Mouse (Mus musculus) ES-E14 (cell line): ENCODE data around the gene Lrrc26. TPM values are rescaled to one million over a fixed set of nuclear protein-coding genes. Genes with fewer than 3 reads are reported as not detected.

ENCODE experiments used
- DNase-seq: peaks from one replicate; pipeline ENCODE4 v3.0.0-alpha.2; 2013; ENCODE audit warnings: low read depth, low spot score
- H3K27ac ChIP-seq: 2 replicates; pipeline ENCODE4 v1.5.1; 2012; ENCODE audit warnings: low read depth, mild to moderate bottlenecking, low read length, moderate library complexity, mixed read lengths; ENCODE audit not compliant: poor library complexity, insufficient read depth, severe bottlenecking
- H3K36me3 ChIP-seq: 2 replicates; pipeline ENCODE4 v1.6.1; 2012; ENCODE audit warnings: mild to moderate bottlenecking, low read length, moderate library complexity, mixed read lengths; ENCODE audit not compliant: control insufficient read depth, poor library complexity, insufficient read depth, severe bottlenecking
- H3K4me1 ChIP-seq, 2 experiments: fragments of 150-350 bp in 1 of 2; sonication (generic) in 1 of 2; 2 replicates each; pipeline ENCODE4 v1.6.1; 2012; ENCODE audit warnings: low read length in 2 of 2, mild to moderate bottlenecking in 1 of 2, mixed read lengths in 1 of 2; ENCODE audit not compliant: control insufficient read depth in 2 of 2, insufficient read depth in 2 of 2, poor library complexity in 1 of 2
- H3K4me3 ChIP-seq, 2 experiments: fragments of 150-350 bp in 1 of 2; sonication (generic) in 1 of 2; 2 replicates each; pipeline ENCODE4 v1.5.1; 2012; ENCODE audit warnings: low read length in 2 of 2, low read depth in 1 of 2, mild to moderate bottlenecking in 1 of 2, mixed read lengths in 1 of 2; ENCODE audit not compliant: insufficient read depth in 1 of 2, poor library complexity in 1 of 2, severe bottlenecking in 1 of 2
- H3K9ac ChIP-seq: 2 replicates; pipeline ENCODE4 v1.6.1; 2012; ENCODE audit warnings: low read depth, mild to moderate bottlenecking, low read length, mixed read lengths; ENCODE audit not compliant: poor library complexity, insufficient read depth, severe bottlenecking
- H3K9me3 ChIP-seq: fragments of 150-350 bp; sonication (generic); 2 replicates; pipeline ENCODE4 v1.6.1; 2012; ENCODE audit warnings: low read depth, mild to moderate bottlenecking, low read length; ENCODE audit not compliant: control insufficient read depth, insufficient read depth
- CHD2 ChIP-seq: IDR thresholded peaks from 2 replicates; pipeline ENCODE4 v1.6.1; 2014; ENCODE audit warnings: mild to moderate bottlenecking, low read depth, low read length, inconsistent platforms
- HCFC1 ChIP-seq: IDR thresholded peaks from 2 replicates; pipeline ENCODE4 v1.6.1; 2012; ENCODE audit warnings: low read length, inconsistent platforms, borderline replicate concordance; ENCODE audit not compliant: insufficient read depth
- MAFK ChIP-seq: IDR thresholded peaks from 2 replicates; pipeline ENCODE4 v1.6.1; 2014; ENCODE audit warnings: mild to moderate bottlenecking, low read depth, low read length, inconsistent platforms; ENCODE audit not compliant: insufficient read depth
- ZC3H11A ChIP-seq: IDR thresholded peaks from 2 replicates; pipeline ENCODE4 v1.6.1; 2012; ENCODE audit warnings: low read depth, mild to moderate bottlenecking, inconsistent platforms, low read length, borderline replicate concordance
- ZNF384 ChIP-seq: IDR thresholded peaks from 2 replicates; pipeline ENCODE4 v1.6.1; 2012; ENCODE audit warnings: low read depth, low read length, inconsistent platforms
- in situ Hi-C, 2 experiments: fragments of 600-800 bp; cut with MboI; formaldehyde crosslinking; loops; one replicate each; pipeline ENCODE4 v1.15.1; 2025; ENCODE audit warnings: low sequenced_read_pairs in 2 of 2, inconsistent platforms in 1 of 2; ENCODE audit not compliant: unreplicated experiment in 2 of 2
- total RNA-seq: library from RNA; depleted of rRNA; stranded (reverse); fragments of 300-350 nt; gene quantifications from 2 replicates; pipeline ENCODE4 v1.2.3, GENCODE M21; 2012

Lrrc26 gene
- total RNA-seq, 1 experiment, result not detected

DNA sequence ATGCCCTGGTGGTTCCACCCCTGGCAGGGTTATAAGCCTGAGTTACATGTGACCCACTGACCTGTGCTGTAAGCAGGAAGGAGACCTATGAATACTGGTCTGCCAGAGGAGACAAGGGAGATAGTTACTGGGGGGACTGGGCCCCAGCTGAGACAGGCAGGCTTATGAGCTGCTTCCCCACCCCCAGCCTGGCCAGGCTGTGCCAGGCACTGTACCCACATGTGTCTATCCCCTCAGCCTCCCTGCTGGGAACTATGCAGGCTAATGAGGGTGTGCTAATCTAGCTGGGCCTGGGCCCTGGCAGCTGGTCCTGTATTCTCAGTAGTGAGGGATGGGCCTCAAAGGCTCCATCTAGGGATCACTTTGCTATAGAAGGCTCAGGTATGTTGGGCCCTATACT lies 22.5 kb upstream of the Lrrc26 start:
- DNase-seq, result no peak
- H3K4me3 ChIP-seq, result no peak overlapping the region
- 0 out of 2 replicates have a peak overlapping the region, but pooled peaks have one; percentile 6 for H3K9ac ChIP-seq
- in situ Hi-C loops, result no loop called here
- H3K27ac ChIP-seq, result no peak overlapping the region
- no peaks in the 10 kb centered on the region for H3K9me3 ChIP-seq
- TF ChIP-seq ZNF384 (no peak), HCFC1 (no peak), CHD2 (no peak), MAFK (no peak), ZC3H11A (no peak)
- H3K4me1 ChIP-seq, result peaks cover 0 to 14% of the 10 kb centered on the region in 2 experiments; a peak in 2 of 4 replicates
- peaks cover 15% of the 10 kb centered on the region for H3K36me3 ChIP-seq

DNA sequence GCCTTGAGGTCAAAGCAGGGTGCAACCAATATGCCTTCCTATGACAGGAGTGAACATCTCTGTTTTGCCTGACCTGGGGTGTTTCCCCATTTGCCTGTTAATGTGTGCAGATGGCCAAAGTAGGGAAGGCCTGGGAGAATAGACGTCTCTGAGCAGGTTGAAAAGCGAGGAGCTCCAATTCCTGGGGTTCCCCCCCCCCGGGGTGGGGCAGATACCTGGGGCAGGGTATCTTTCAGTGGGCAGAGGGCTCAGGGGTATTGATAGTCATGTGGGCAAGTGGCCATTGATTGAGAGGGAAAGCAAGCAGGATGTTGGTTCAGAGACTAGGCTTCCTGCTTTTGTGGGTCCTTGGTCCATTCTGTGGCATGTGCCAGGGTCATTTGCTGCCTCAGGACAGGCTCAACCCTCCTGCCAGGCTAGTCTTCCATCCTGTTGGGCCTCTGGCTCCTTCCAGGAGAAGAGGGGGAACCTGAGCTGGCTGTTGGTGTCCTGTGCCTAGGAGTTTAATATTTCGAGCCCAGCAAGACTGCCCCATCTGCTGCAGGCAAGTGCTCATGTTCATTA lies 21.9 kb upstream of the Lrrc26 start:
- Histone ChIP-seq H3K9ac (no peak overlapping the region), H3K4me3 (no peak overlapping the region), H3K4me1 (peaks cover 0 to 14% of the 10 kb centered on the region in 2 experiments; a peak in 2 of 4 replicates), H3K36me3 (peaks cover 15% of the 10 kb centered on the region), H3K27ac (no peak overlapping the region), H3K9me3 (no peaks in the 10 kb centered on the region)
- in situ Hi-C loops, result no loop called here
- no peak for TF ChIP-seq MAFK
- TF ChIP-seq CHD2, result no peak
- no peak for TF ChIP-seq HCFC1
- no peak for TF ChIP-seq ZNF384
- TF ChIP-seq ZC3H11A, result no peak
- no peak for DNase-seq

DNA sequence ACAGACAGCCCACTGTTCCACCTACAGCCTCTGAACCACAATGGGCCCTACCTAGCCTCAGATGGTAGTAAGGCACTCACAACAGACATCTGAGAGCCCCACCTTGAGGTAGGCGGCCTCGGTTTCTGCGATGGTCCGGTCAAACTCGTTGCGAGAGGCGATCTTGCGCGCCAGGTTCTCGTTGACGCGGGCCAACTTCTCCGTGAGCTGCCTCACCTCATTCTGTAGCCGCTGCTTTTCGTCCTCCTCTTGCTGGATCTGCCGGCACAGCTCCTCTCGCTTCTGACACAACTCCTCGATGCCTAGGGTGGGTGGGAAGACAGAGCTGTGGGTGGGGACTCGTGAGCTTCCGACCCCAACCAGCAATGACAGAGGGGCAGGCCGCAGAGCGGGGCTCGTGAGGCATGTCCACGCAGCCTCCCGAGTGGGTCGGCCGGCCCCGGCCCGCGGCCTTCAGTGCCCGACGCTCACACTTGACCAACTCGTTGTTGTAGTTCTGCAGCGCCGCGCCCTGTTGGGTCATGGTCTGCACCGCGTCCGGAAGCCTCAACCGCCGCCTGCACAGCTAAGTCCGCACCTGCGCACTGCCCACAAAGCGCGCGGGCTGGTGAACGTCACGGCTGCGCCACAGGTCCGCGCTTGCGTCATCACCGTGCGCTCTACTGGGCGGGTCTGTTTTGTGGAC lies 17.7 kb upstream of the Lrrc26 start, which contains the start of the genes Ssna1 and Anapc2:
TSS of gene Ssna1 (minus strand) at position 612 of the 685 bp plus-strand sequence.
TSS of gene Anapc2 (plus strand) at position 652 of the 685 bp plus-strand sequence.
- Histone ChIP-seq H3K36me3 (peaks cover 32% of the 10 kb centered on the region), H3K27ac (0 out of 2 replicates have a peak within 1 kb of the TSS, but pooled peaks have one; percentile 17)
- in situ Hi-C loops, result no loop called here

DNA sequence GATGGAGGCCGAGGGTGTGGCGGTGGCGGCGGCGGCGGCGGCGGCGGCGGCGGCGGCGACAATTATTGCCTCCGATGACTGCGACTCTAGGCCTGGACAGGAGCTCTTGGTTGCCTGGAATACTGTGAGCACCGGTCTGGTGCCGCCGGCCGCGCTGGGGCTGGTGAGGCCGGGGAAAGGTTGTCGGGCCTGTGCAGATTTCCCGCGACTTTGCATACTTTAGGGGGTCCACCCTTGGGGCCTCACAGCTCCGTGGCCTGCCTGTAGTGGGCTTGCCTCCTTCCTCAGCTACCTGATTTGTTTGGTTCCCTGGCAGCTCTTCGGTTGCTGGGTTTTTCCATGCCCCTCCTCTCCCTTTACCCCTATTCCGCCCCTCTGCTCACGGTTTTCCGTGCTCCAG lies 17.2 kb upstream of the Lrrc26 start:
- no peaks in the 10 kb centered on the region for H3K9me3 ChIP-seq
- no peak for TF ChIP-seq ZC3H11A
- no peak for TF ChIP-seq HCFC1
- TF ChIP-seq MAFK, result no peak
- TF ChIP-seq CHD2, result no peak
- TF ChIP-seq ZNF384, result no peak
- peak overlapping the region; percentile 83 for H3K9ac ChIP-seq
- in situ Hi-C loops, result no loop called here
- no peak for DNase-seq
- no peak overlapping the region for H3K27ac ChIP-seq
- peak overlapping the region; percentile 75 to 89 for H3K4me3 ChIP-seq
- H3K36me3 ChIP-seq, result peaks cover 35% of the 10 kb centered on the region
- H3K4me1 ChIP-seq, result peaks cover 0 to 2% of the 10 kb centered on the region in 2 experiments; a peak in 2 of 4 replicates

More for the DNA sequence above, 17.7 kb upstream of the Lrrc26 start, which contains the start of the genes Ssna1 and Anapc2:
- TF ChIP-seq CHD2, result no peak
- TF ChIP-seq HCFC1, result peak; percentile 78; the same call in 1 of the 2 replicates
- H3K4me1 ChIP-seq, result peaks cover 0 to 5% of the 10 kb centered on the region in 2 experiments; a peak in 2 of 4 replicates
- H3K9ac ChIP-seq, result peak within 1 kb of the TSS; percentile 91
- no peaks in the 10 kb centered on the region for H3K9me3 ChIP-seq
- peak; percentile 96 for DNase-seq
- H3K4me3 ChIP-seq, result peak within 1 kb of the TSS; percentile 75 to 89
